Mouse (Mus musculus): ENCODE measurements around the gene Ppib. TPM values are rescaled to one million over a fixed set of nuclear protein-coding genes. Genes with fewer than 3 reads are reported as not detected.

Gene Ppib
- total and polyA plus RNA-seq, 3 experiments = 268 to 550 (median 477) TPM

DNA sequence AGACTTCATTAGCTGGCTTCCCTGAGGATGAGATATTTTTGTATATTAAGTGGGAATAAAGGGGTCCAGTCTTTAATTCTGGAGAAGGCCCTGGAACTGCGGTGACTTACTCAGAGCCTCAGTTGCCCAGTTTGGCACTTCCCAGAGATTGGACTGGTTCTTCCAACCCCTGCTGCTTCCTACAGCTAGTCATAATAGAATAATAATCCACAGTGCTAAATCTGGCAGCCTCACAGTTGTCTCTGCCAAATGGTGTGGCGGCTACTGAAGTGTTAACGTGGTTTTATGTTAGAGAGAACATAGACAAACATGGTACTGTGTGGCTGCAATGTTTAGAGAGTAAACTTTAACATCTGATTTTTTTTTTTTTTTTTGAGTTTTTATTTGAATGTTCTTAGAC is 1.6 kb downstream of the Ppib start:
- peaks cover 19% of the 10 kb centered on the region for H3K79me2 ChIP-seq (replicated peaks; ENCODE audit: control insufficient read depth, extremely low read depth, insufficient read depth, poor library complexity, severe bottlenecking)
- H3K9ac ChIP-seq (ENCODE audit: insufficient read depth, low read depth) = peak overlapping the region; percentile 40; the same call in 1 of the 2 replicates
- no peaks in the 10 kb centered on the region for H3K9me3 ChIP-seq (replicated peaks; ENCODE audit: low read length)
- H3K36me3 ChIP-seq (replicated peaks in 1 of 2; ENCODE audit: control insufficient read depth in 1 of 2, insufficient read depth in 1 of 2, low read length in 1 of 2) = peaks cover 36 to 45% of the 10 kb centered on the region in 2 experiments
- H3K27me3 ChIP-seq (replicated peaks) = no peaks in the 10 kb centered on the region
- in situ Hi-C loops (cut with MboI; ENCODE audit: low pct_ligation_motif_present, low pct_unique_long_range_greater_than_20kb, low sequenced_read_pairs) (no loop called here), dilution Hi-C loops (cut with MboI; ENCODE audit: extremely low pct_ligation_motif_present, extremely low pct_unique_long_range_greater_than_20kb, low sequenced_read_pairs) (no loop called here)
- no peak for TF ChIP-seq ZC3H11A (IDR thresholded peaks at IDR 0.05; ENCODE audit: low read depth, low read length)
- TF ChIP-seq GABPA (IDR thresholded peaks at IDR 0.05; ENCODE audit: insufficient replicate concordance, low read depth, low read length) = no peak
- TF ChIP-seq SMC3 (IDR thresholded peaks at IDR 0.05; ENCODE audit: low read depth, low read length) = no peak
- no peak for TF ChIP-seq RAD21 (IDR thresholded peaks at IDR 0.05; ENCODE audit: low read depth, low read length)
- TF ChIP-seq IRF4 (IDR thresholded peaks at IDR 0.05; ENCODE audit: low read depth, low read length) = no peak
- no peak for TF ChIP-seq MEF2A (IDR thresholded peaks at IDR 0.05; ENCODE audit: borderline replicate concordance, low read depth, low read length)
- no peak for TF ChIP-seq PAX5 (IDR thresholded peaks at IDR 0.05; ENCODE audit: low read length)
- DNase-seq (ENCODE audit: extremely low read depth) = no peak
- H3K4me2 ChIP-seq (ENCODE audit: insufficient read depth, low read depth, poor library complexity, severe bottlenecking) = peak overlapping the region; percentile 96
- no peak overlapping the region for H3K27ac ChIP-seq (ENCODE audit: insufficient read depth, low read depth)
- H3K4me1 ChIP-seq (ENCODE audit: control insufficient read depth in 1 of 2, insufficient read depth in 2 of 2) = peaks cover 3 to 34% of the 10 kb centered on the region in 2 experiments; a peak in 3 of 4 replicates
- peak overlapping the region in 1 of 3 experiments; percentile 72 for H3K4me3 ChIP-seq (replicated peaks in 1 of 3; ENCODE audit: low read depth in 2 of 3, low read length in 2 of 3, poor library complexity in 1 of 3)

DNA sequence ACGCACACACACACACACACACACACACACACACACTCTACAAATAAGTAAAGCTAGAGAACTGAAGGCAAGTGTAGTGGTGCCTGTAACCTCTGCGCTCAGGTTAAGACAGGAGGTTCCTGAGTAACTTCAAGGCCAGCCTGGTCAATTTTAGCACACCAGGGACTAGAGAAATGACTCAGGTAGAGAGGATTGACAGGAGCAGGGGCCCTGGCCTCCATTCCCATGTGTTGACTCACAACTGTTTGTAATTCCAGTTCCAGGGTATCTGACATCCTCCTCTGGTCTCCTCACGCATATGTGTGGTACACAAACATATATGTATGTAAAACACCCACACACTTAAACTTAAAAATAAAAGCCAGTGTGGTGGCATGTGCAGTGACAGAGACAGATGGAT is 3.4 kb downstream of the Ppib start:
- peaks cover 19% of the 10 kb centered on the region for H3K79me2 ChIP-seq (replicated peaks; ENCODE audit: control insufficient read depth, extremely low read depth, insufficient read depth, poor library complexity, severe bottlenecking)
- no peaks in the 10 kb centered on the region for H3K27me3 ChIP-seq (replicated peaks)
- H3K4me1 ChIP-seq (ENCODE audit: control insufficient read depth in 1 of 2, insufficient read depth in 2 of 2) = peaks cover 10 to 46% of the 10 kb centered on the region in 2 experiments; a peak in 3 of 4 replicates
- H3K9me3 ChIP-seq (replicated peaks; ENCODE audit: low read length) = no peaks in the 10 kb centered on the region
- DNase-seq (ENCODE audit: extremely low read depth) = no peak
- no peak overlapping the region for H3K4me3 ChIP-seq (replicated peaks in 1 of 3; ENCODE audit: low read depth in 2 of 3, low read length in 2 of 3, poor library complexity in 1 of 3)
- dilution Hi-C loops (cut with MboI; ENCODE audit: extremely low pct_ligation_motif_present, extremely low pct_unique_long_range_greater_than_20kb, low sequenced_read_pairs) (no loop called here), in situ Hi-C loops (cut with MboI; ENCODE audit: low pct_ligation_motif_present, low pct_unique_long_range_greater_than_20kb, low sequenced_read_pairs) (no loop called here)
- peak; percentile 45 for TF ChIP-seq BHLHE40 (IDR thresholded peaks at IDR 0.05; ENCODE audit: low read depth, low read length)
- no peak for TF ChIP-seq JUN (IDR thresholded peaks at IDR 0.05; ENCODE audit: insufficient read depth, low read depth, low read length)
- H3K27ac ChIP-seq (ENCODE audit: insufficient read depth, low read depth) = no peak overlapping the region
- no peak overlapping the region for H3K4me2 ChIP-seq (ENCODE audit: insufficient read depth, low read depth, poor library complexity, severe bottlenecking)
- peaks cover 44 to 53% of the 10 kb centered on the region in 2 experiments for H3K36me3 ChIP-seq (replicated peaks in 1 of 2; ENCODE audit: control insufficient read depth in 1 of 2, insufficient read depth in 1 of 2, low read length in 1 of 2)
- H3K9ac ChIP-seq (ENCODE audit: insufficient read depth, low read depth) = no peak overlapping the region

DNA sequence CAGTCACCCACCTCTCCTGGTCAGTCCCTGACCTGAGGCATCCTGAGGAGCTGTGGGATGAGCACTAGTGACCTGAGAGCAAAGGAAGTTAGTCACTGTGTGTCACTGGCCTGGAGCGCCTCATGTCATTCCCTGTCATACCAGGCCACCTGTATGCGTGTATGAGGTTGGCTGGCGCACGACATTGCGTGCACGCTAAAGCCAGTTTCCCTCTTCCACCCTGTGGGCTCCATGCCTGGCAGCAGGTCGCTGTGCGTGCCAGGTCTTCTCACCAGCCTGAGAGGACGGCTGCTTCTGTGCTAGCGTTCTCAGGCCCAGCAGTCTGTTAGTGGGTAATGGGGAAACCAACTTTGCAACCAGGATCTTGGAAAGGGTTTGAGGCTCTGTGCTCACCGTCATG is 4.3 kb downstream of the Ppib start:
- H3K27ac ChIP-seq (ENCODE audit: insufficient read depth, low read depth) = no peak overlapping the region
- TF ChIP-seq MAX (IDR thresholded peaks at IDR 0.05; ENCODE audit: low read length) = no peak
- no peak for TF ChIP-seq HCFC1 (IDR thresholded peaks at IDR 0.05; ENCODE audit: low read depth, low read length)
- no peak for TF ChIP-seq USF2 (conservative IDR thresholded peaks at IDR 0.05; ENCODE audit: low read depth, low read length)
- no peak for TF ChIP-seq EP300 (IDR thresholded peaks at IDR 0.05; ENCODE audit: low read length)
- TF ChIP-seq CHD2 (IDR thresholded peaks at IDR 0.05; ENCODE audit: low read length) = no peak
- TF ChIP-seq ELF1 (IDR thresholded peaks at IDR 0.05; ENCODE audit: low read depth, low read length) = no peak
- H3K4me1 ChIP-seq (ENCODE audit: control insufficient read depth in 1 of 2, insufficient read depth in 2 of 2) = peaks cover 16 to 42% of the 10 kb centered on the region in 2 experiments
- H3K36me3 ChIP-seq (replicated peaks in 1 of 2; ENCODE audit: control insufficient read depth in 1 of 2, insufficient read depth in 1 of 2, low read length in 1 of 2) = peaks cover 44 to 53% of the 10 kb centered on the region in 2 experiments
- no peak overlapping the region for H3K9ac ChIP-seq (ENCODE audit: insufficient read depth, low read depth)
- no peak overlapping the region for H3K4me3 ChIP-seq (replicated peaks in 1 of 3; ENCODE audit: low read depth in 2 of 3, low read length in 2 of 3, poor library complexity in 1 of 3)
- no peaks in the 10 kb centered on the region for H3K27me3 ChIP-seq (replicated peaks)
- dilution Hi-C loops (cut with MboI; ENCODE audit: extremely low pct_ligation_motif_present, extremely low pct_unique_long_range_greater_than_20kb, low sequenced_read_pairs) = no loop called here
- H3K9me3 ChIP-seq (replicated peaks; ENCODE audit: low read length) = peaks cover 6% of the 10 kb centered on the region
- H3K79me2 ChIP-seq (replicated peaks; ENCODE audit: control insufficient read depth, extremely low read depth, insufficient read depth, poor library complexity, severe bottlenecking) = peaks cover 19% of the 10 kb centered on the region
- in situ Hi-C loops (cut with MboI; ENCODE audit: low pct_ligation_motif_present, low pct_unique_long_range_greater_than_20kb, low sequenced_read_pairs) = no loop called here
- no peak overlapping the region for H3K4me2 ChIP-seq (ENCODE audit: insufficient read depth, low read depth, poor library complexity, severe bottlenecking)
- DNase-seq (ENCODE audit: extremely low read depth) = no peak
